Mouse (Mus musculus) inflammation-experienced regulatory T-cells, adult 16 weeks (primary cell): ENCODE measurements around the gene 9330182O14Rik. TPM values are rescaled to one million over a fixed set of nuclear protein-coding genes. Genes with fewer than 3 reads are reported as not detected.

ENCODE experiments used
- polyA plus RNA-seq: library from polyadenylated mRNA; unstranded; fragments of 100-300 nt; shearing (Covaris generic); gene quantifications from one replicate; pipeline ENCODE4 v1.2.1, GENCODE M21; 2017

9330182O14Rik gene
- not detected for polyA plus RNA-seq

DNA sequence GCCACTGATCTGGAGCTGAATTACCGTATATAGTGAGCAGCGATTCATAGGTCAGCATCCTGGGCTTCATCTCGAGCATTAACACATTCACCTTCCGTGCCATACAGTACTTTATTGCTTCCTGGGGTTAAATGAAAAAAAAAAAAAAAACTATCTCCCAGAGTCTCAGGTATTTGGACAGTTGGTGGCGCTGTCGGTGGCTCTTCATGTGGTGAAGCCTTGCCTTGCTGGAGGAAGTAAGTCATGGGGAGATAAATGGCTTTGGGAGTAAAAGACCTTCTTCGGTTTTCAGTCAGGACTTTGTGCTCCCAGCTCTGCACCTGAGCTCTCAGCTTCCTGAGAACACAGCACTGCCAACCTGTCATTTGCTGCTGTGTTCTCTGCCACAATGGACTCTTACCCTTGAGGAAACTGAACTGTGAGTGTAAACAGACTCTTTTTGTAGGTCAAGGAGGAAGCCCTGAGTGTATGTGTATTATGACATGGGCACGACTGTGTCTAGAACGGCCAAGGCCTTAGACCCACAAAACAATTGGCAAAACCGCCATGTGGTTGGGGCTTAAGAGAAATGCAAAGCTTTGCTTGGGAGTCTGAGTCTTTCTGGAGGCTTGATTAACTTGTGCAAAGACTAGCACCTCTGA lies at the start of gene 9330182O14Rik:
9330182O14Rik (plus strand) TSS at position 214 of the 641 bp plus-strand sequence.

